Mouse (Mus musculus): Measurements from ENCODE around the gene Gpr155.

Gene Gpr155

GRCm38 (mm10) chr2:73322991-73323390, 63.4 kb downstream of the Gpr155 start:
- DNase-seq (ENCODE audit: low spot score in 2 of 2): no peak

- DNase-seq (ENCODE audit: low spot score in 2 of 2): no peak
These were observed 67.2 kb downstream of the Gpr155 start for GRCm38 (mm10) chr2:73319218-73319617.

- no peak for DNase-seq (ENCODE audit: low spot score in 2 of 2)
These were observed 68.9 kb downstream of the Gpr155 start for GRCm38 (mm10) chr2:73317426-73317825.

- no peak for DNase-seq (ENCODE audit: low spot score in 2 of 2)
These were observed 72.1 kb downstream of the Gpr155 start for GRCm38 (mm10) chr2:73314311-73314710.

GRCm38 (mm10) chr2:73313117-73313501, 73.3 kb downstream of the Gpr155 start:
- peak in 1 of 2 experiments; percentile 22 for DNase-seq (ENCODE audit: low spot score in 2 of 2)

- DNase-seq (ENCODE audit: low spot score in 2 of 2): peak; percentile 86 to 90
These were observed 73.9 kb downstream of the Gpr155 start, which contains the start of the genes Scrn3 and Cir1 for GRCm38 (mm10) chr2:73312152-73313116. Scrn3 (plus strand) TSS chr2:73312601. Cir1 (minus strand) TSS chr2:73312701.

GRCm38 (mm10) chr2:73306006-73306405, 80.4 kb downstream of the Gpr155 start:
- DNase-seq (ENCODE audit: low spot score in 2 of 2): no peak

GRCm38 (mm10) chr2:73304506-73304905, 81.9 kb downstream of the Gpr155 start:
- no peak for DNase-seq (ENCODE audit: low spot score in 2 of 2)

- DNase-seq (ENCODE audit: low spot score in 2 of 2): no peak
These were observed 83.7 kb downstream of the Gpr155 start for GRCm38 (mm10) chr2:73302722-73303121.

GRCm38 (mm10) chr2:73301979-73302378, 84.4 kb downstream of the Gpr155 start:
- DNase-seq (ENCODE audit: low spot score in 2 of 2): no peak

GRCm38 (mm10) chr2:73298841-73299240, 87.5 kb downstream of the Gpr155 start:
- DNase-seq (ENCODE audit: low spot score in 2 of 2): no peak

- no peak for DNase-seq (ENCODE audit: low spot score in 2 of 2)
These were observed 88.2 kb downstream of the Gpr155 start for GRCm38 (mm10) chr2:73298154-73298553.

GRCm38 (mm10) chr2:73295023-73295422, 91.3 kb downstream of the Gpr155 start:
- no peak for DNase-seq (ENCODE audit: low spot score in 2 of 2)
